Mouse (Mus musculus): Measurements from ENCODE around the gene Prn. TPM values are rescaled to one million over a fixed set of nuclear protein-coding genes. Genes with fewer than 3 reads are reported as not detected.

Prn gene
- total and polyA plus RNA-seq, 2 experiments from 2014 or later, result 0.76 TPM; not detected in 1

GRCm38 (mm10) chr2:131970597-131970996 is 60.8 kb downstream of the Prn start:
- no peak overlapping the region for H3K27ac ChIP-seq (ENCODE audit: low read depth, low read length)
- no peak overlapping the region for H3K4me2 ChIP-seq (ENCODE audit: low read depth)
- H3K36me3 ChIP-seq (ENCODE audit: insufficient read depth), result no peaks in the 10 kb centered on the region
- no peak for TF ChIP-seq CTCF (IDR thresholded peaks at IDR 0.05; ENCODE audit: low read depth)
- H3K4me1 ChIP-seq (ENCODE audit: insufficient read depth), result no peaks in the 10 kb centered on the region
- H3K4me3 ChIP-seq (ENCODE audit: low read depth, low read length), result no peak overlapping the region
- no peaks in the 10 kb centered on the region for H3K9me3 ChIP-seq (ENCODE audit: low read length)
- ATAC-seq (no peak), DNase-seq (no peak)
- no peaks in the 10 kb centered on the region for H3K27me3 ChIP-seq (ENCODE audit: insufficient read depth, low read length)
- 80% methylated on average over 2 of the region's 2 CpGs for WGBS
- H3K9ac ChIP-seq, result no peak overlapping the region

- no peak for TF ChIP-seq CTCF (IDR thresholded peaks at IDR 0.05; ENCODE audit: low read depth)
- peak; percentile 27; the same call in 1 of the 2 replicates for ATAC-seq
- Histone ChIP-seq H3K4me3 (ENCODE audit: low read depth, low read length) (no peak overlapping the region), H3K36me3 (ENCODE audit: insufficient read depth) (no peaks in the 10 kb centered on the region), H3K9me3 (ENCODE audit: low read length) (no peaks in the 10 kb centered on the region), H3K4me1 (ENCODE audit: insufficient read depth) (no peaks in the 10 kb centered on the region), H3K9ac (no peak overlapping the region), H3K27ac (ENCODE audit: low read depth, low read length) (no peak overlapping the region), H3K4me2 (ENCODE audit: low read depth) (no peak overlapping the region), H3K27me3 (ENCODE audit: insufficient read depth, low read length) (no peaks in the 10 kb centered on the region)
- WGBS, result 68% methylated on average over 4 of the region's 4 CpGs
- no peak for DNase-seq
Measured at GRCm38 (mm10) chr2:131971098-131971497, 61.3 kb downstream of the Prn start.

- Histone ChIP-seq H3K4me1 (ENCODE audit: insufficient read depth) (no peaks in the 10 kb centered on the region), H3K27ac (ENCODE audit: low read depth, low read length) (no peak overlapping the region), H3K36me3 (ENCODE audit: insufficient read depth) (no peaks in the 10 kb centered on the region), H3K27me3 (ENCODE audit: insufficient read depth, low read length) (no peaks in the 10 kb centered on the region), H3K9ac (no peak overlapping the region), H3K9me3 (ENCODE audit: low read length) (peaks cover 7% of the 10 kb centered on the region; the same call in 1 of the 2 replicates), H3K4me3 (ENCODE audit: low read depth, low read length) (no peak overlapping the region), H3K4me2 (ENCODE audit: low read depth) (no peak overlapping the region)
- DNase-seq, result no peak
- no peak for TF ChIP-seq CTCF (IDR thresholded peaks at IDR 0.05; ENCODE audit: low read depth)
- 77% methylated on average over 3 of the region's 3 CpGs for WGBS
- no peak for ATAC-seq
Measured at GRCm38 (mm10) chr2:131976663-131977062, 66.9 kb downstream of the Prn start.

GRCm38 (mm10) chr2:131980866-131981265 is 71.1 kb downstream of the Prn start:
- Histone ChIP-seq H3K9ac (no peak overlapping the region), H3K4me1 (ENCODE audit: insufficient read depth) (no peaks in the 10 kb centered on the region), H3K9me3 (ENCODE audit: low read length) (peaks cover 7% of the 10 kb centered on the region; the same call in 1 of the 2 replicates), H3K36me3 (ENCODE audit: insufficient read depth) (no peaks in the 10 kb centered on the region), H3K27ac (ENCODE audit: low read depth, low read length) (no peak overlapping the region), H3K4me3 (ENCODE audit: low read depth, low read length) (no peak overlapping the region), H3K27me3 (ENCODE audit: insufficient read depth, low read length) (no peaks in the 10 kb centered on the region), H3K4me2 (ENCODE audit: low read depth) (no peak overlapping the region)
- ATAC-seq (no peak), DNase-seq (no peak)
- 39% methylated on average over 9 of the region's 9 CpGs for WGBS
- no peak for TF ChIP-seq CTCF (IDR thresholded peaks at IDR 0.05; ENCODE audit: low read depth)

GRCm38 (mm10) chr2:131982546-131983196 is 72.9 kb downstream of the Prn start:
- peak; percentile 89 for ATAC-seq
- Histone ChIP-seq H3K9me3 (ENCODE audit: low read length) (peaks cover 3% of the 10 kb centered on the region; the same call in 1 of the 2 replicates), H3K27me3 (ENCODE audit: insufficient read depth, low read length) (no peaks in the 10 kb centered on the region), H3K4me3 (ENCODE audit: low read depth, low read length) (no peak overlapping the region), H3K36me3 (ENCODE audit: insufficient read depth) (no peaks in the 10 kb centered on the region), H3K4me2 (ENCODE audit: low read depth) (no peak overlapping the region), H3K4me1 (ENCODE audit: insufficient read depth) (no peaks in the 10 kb centered on the region), H3K9ac (no peak overlapping the region), H3K27ac (ENCODE audit: low read depth, low read length) (no peak overlapping the region)
- 18% methylated on average over 6 of the region's 6 CpGs for WGBS
- TF ChIP-seq CTCF (IDR thresholded peaks at IDR 0.05; ENCODE audit: low read depth), result peak; percentile 98
- DNase-seq, result peak; percentile 81

- Histone ChIP-seq H3K4me3 (ENCODE audit: low read depth, low read length) (no peak overlapping the region), H3K9me3 (ENCODE audit: low read length) (no peaks in the 10 kb centered on the region), H3K9ac (no peak overlapping the region), H3K27ac (ENCODE audit: low read depth, low read length) (no peak overlapping the region), H3K4me2 (ENCODE audit: low read depth) (no peak overlapping the region), H3K36me3 (ENCODE audit: insufficient read depth) (no peaks in the 10 kb centered on the region), H3K27me3 (ENCODE audit: insufficient read depth, low read length) (no peaks in the 10 kb centered on the region), H3K4me1 (ENCODE audit: insufficient read depth) (no peaks in the 10 kb centered on the region)
- ATAC-seq, result no peak
- no peak for DNase-seq
- TF ChIP-seq CTCF (IDR thresholded peaks at IDR 0.05; ENCODE audit: low read depth), result no peak
- 40% methylated on average over 3 of the region's 3 CpGs for WGBS
Measured at GRCm38 (mm10) chr2:131987950-131988349, 78.2 kb downstream of the Prn start.

GRCm38 (mm10) chr2:131988550-131988949 is 78.8 kb downstream of the Prn start:
- no peak for DNase-seq
- no peak overlapping the region for H3K27ac ChIP-seq (ENCODE audit: low read depth, low read length)
- no peak overlapping the region for H3K4me2 ChIP-seq (ENCODE audit: low read depth)
- TF ChIP-seq CTCF (IDR thresholded peaks at IDR 0.05; ENCODE audit: low read depth), result no peak
- no peaks in the 10 kb centered on the region for H3K9me3 ChIP-seq (ENCODE audit: low read length)
- 79% methylated on average over 2 of the region's 2 CpGs for WGBS
- ATAC-seq, result no peak
- H3K27me3 ChIP-seq (ENCODE audit: insufficient read depth, low read length), result no peaks in the 10 kb centered on the region
- no peak overlapping the region for H3K4me3 ChIP-seq (ENCODE audit: low read depth, low read length)
- H3K9ac ChIP-seq, result no peak overlapping the region
- H3K36me3 ChIP-seq (ENCODE audit: insufficient read depth), result no peaks in the 10 kb centered on the region
- H3K4me1 ChIP-seq (ENCODE audit: insufficient read depth), result no peaks in the 10 kb centered on the region

Measured in forebrain, postnatal 0 days (tissue).